Mouse (Mus musculus) adipocyte (in vitro differentiated cells): ENCODE data around the gene Tmem30c.
"Not testable (repeated sequence)": the region's sequence is repeated elsewhere in the genome, so short reads cannot be mapped to it uniquely, and the experiment has no call there.

ENCODE experiments used
- DNase-seq: peaks from one replicate; pipeline ENCODE4 v3.0.0-alpha.2; 2016; ENCODE audit warnings: low spot score

The Tmem30c gene

GRCm38 (mm10) chr16:57231937-57232310, 60.7 kb downstream of the Tmem30c start:
- not testable (repeated sequence) for DNase-seq

DNA sequence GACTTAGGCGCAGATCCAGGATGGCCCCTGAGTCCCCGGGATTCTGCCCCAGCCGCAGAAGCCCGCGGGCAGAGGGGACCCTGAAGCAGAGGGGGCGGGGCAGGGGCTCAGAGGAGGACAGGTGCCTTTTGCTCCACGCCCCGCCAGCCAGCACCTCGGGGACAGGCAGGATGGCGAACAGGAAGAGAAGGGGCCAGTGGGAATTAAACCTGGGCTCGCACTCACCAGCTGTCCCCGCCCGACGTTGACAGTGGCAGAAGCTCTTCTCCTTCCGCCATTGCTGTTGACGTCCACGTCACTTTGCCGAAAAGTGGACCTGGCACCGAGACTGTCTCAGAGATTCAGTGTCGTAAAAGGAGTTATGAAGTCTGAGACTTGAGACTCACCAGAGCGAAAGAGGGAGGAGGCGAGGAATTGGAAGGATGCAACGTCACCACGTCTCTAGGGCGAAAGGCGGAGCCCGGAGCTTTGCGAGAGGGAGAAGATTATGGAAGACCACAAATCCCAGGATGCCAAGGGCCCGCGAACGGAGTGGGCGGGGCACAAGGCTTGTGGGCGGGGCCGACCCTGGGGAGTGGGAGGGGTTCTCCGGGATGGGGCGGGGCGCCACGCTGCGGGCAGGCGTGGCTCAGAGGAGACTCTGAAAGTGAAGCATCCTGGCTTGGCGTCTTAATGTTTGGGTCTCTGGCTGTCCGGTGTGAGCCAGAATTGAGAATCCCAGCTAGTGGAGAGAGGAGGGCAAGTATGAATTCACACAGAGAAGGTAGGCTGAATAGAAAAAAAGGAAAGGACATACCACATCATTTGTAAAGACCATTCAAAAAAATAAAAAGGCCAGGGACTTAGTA, 61.4 kb downstream of the Tmem30c start, which contains the start of gene Tbc1d23:
Gene Tbc1d23 (minus strand): TSS at position 416 of the 848 bp plus-strand sequence.
- DNase-seq: peak; percentile 100

DNA sequence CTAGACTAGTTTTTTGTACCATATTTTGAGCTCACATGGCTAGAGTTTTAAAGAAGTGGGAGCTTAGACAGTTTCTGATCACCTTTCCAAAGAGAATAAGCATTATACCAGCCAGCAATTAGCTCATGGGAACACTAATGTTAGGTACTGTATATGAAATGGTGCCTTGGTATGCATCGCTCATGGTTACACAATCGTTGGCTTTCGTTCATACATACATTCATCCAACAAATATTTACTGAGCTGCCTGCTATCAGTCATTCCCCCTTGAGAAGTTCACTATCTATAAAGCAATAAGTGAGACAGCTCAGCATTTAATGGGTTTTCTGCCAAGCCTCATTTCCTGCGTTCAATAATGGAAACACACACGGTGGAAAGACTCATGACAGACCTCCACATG, 66.2 kb downstream of the Tmem30c start:
- DNase-seq: no peak

DNA sequence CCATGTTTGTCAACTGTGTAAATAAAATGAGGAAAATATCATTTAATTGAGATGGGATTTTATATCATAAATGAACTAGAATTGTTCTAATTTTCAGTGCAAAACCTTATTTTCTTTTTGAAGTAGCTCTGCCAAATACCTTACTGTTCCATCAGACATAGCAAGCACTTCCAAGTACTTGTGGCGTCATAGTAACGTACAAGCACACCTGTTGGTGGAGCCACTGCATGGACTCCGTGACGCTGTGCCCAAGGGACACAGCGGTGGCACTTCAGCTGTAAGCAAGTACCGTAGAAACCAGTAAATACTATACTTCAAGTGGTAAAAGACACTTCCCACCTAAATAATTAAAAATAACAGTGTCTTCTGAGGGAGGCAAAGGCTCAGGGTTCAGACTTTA, 72.3 kb downstream of the Tmem30c start:
- no peak for DNase-seq
